Mouse (Mus musculus) limb, embryonic 12.5 days (tissue): Measurements from ENCODE around the gene Osbpl8. TPM values are rescaled to one million over a fixed set of nuclear protein-coding genes. Genes with fewer than 3 reads are reported as not detected.
"Not testable (repeated sequence)": the region's sequence is repeated elsewhere in the genome, so short reads cannot be mapped to it uniquely, and the experiment has no call there.

ENCODE experiments used
- ATAC-seq: fragments of 200-750 bp; cut with Nextera tagmentation; 2 replicates; pipeline ENCODE4 v1.8.0; 2017; ENCODE audit warnings: low read depth, moderate TSS enrichment; ENCODE audit not compliant: insufficient number of reproducible peaks, insufficient read depth, low FRiP score, low TSS enrichment
- H3K27ac ChIP-seq: fragments of 300-500 bp; sonication (generic); 2 replicates; pipeline ENCODE4 v1.5.1; 2016; ENCODE audit warnings: mild to moderate bottlenecking, moderate library complexity
- H3K27me3 ChIP-seq: fragments of 300-500 bp; sonication (generic); 2 replicates; pipeline ENCODE4 v1.6.1; 2016; ENCODE audit warnings: mild to moderate bottlenecking, moderate library complexity
- H3K36me3 ChIP-seq: fragments of 300-500 bp; sonication (generic); 2 replicates; pipeline ENCODE4 v1.6.1; 2016; ENCODE audit warnings: mild to moderate bottlenecking, moderate library complexity
- H3K4me1 ChIP-seq: fragments of 300-500 bp; sonication (generic); replicated peaks from 2 replicates; pipeline ENCODE4 v1.6.1; 2016
- H3K4me2 ChIP-seq: fragments of 300-500 bp; sonication (generic); 2 replicates; pipeline ENCODE4 v1.6.1; 2016; ENCODE audit warnings: mild to moderate bottlenecking, moderate library complexity
- H3K4me3 ChIP-seq: fragments of 300-500 bp; sonication (generic); replicated peaks from 2 replicates; pipeline ENCODE4 v1.5.1; 2016; ENCODE audit warnings: mild to moderate bottlenecking
- H3K9ac ChIP-seq: fragments of 300-500 bp; sonication (generic); replicated peaks from 2 replicates; pipeline ENCODE4 v1.6.1; 2016; ENCODE audit warnings: mild to moderate bottlenecking, moderate library complexity
- H3K9me3 ChIP-seq: fragments of 300-500 bp; sonication (generic); 2 replicates; pipeline ENCODE4 v1.6.1; 2016; ENCODE audit warnings: mild to moderate bottlenecking, moderate library complexity
- WGBS: fragments of 180-500 bp; shearing (Covaris S2); methylation state at CpG from one replicate; pipeline ENCODE4 v1.1.7; 2016; 5-methylcytosine and 5-hydroxymethylcytosine counted together
- polyA plus RNA-seq: library from polyadenylated mRNA; unstranded; fragments of >200 nt; fragmentation: Nextera tagmentation; extraction: Ambion mirVana; gene quantifications from 2 replicates; pipeline ENCODE4 v1.2.1, GENCODE M21; 2016

The Osbpl8 gene
- polyA plus RNA-seq, 1 experiment from 2014 or later = 14.2 TPM

GRCm38 (mm10) chr10:111189022-111189555 lies 24.5 kb downstream of the Osbpl8 start:
- no peak overlapping the region for H3K9ac ChIP-seq
- 76% methylated on average over 4 of the region's 4 CpGs for WGBS
- no peak overlapping the region for H3K4me3 ChIP-seq
- H3K36me3 ChIP-seq = no peaks in the 10 kb centered on the region
- no peak for ATAC-seq
- no peaks in the 10 kb centered on the region for H3K27me3 ChIP-seq
- H3K4me1 ChIP-seq = peaks cover 22% of the 10 kb centered on the region
- no peaks in the 10 kb centered on the region for H3K9me3 ChIP-seq
- no peak overlapping the region for H3K4me2 ChIP-seq
- H3K27ac ChIP-seq = no peak overlapping the region

GRCm38 (mm10) chr10:111190110-111190795 lies 25.7 kb downstream of the Osbpl8 start:
- H3K4me2 ChIP-seq = no peak overlapping the region
- 79% methylated on average over 6 of the region's 6 CpGs for WGBS
- H3K4me3 ChIP-seq = no peak overlapping the region
- H3K36me3 ChIP-seq = no peaks in the 10 kb centered on the region
- no peaks in the 10 kb centered on the region for H3K9me3 ChIP-seq
- H3K9ac ChIP-seq = no peak overlapping the region
- H3K27ac ChIP-seq = no peak overlapping the region
- no peaks in the 10 kb centered on the region for H3K27me3 ChIP-seq
- ATAC-seq = no peak
- peaks cover 16% of the 10 kb centered on the region for H3K4me1 ChIP-seq

GRCm38 (mm10) chr10:111193536-111193935 lies 29.0 kb downstream of the Osbpl8 start:
- H3K4me1 ChIP-seq = no peaks in the 10 kb centered on the region
- no peak overlapping the region for H3K4me3 ChIP-seq
- H3K4me2 ChIP-seq = no peak overlapping the region
- 77% methylated on average over 4 of the region's 4 CpGs for WGBS
- ATAC-seq = no peak
- no peak overlapping the region for H3K9ac ChIP-seq
- H3K36me3 ChIP-seq = no peaks in the 10 kb centered on the region
- no peaks in the 10 kb centered on the region for H3K27me3 ChIP-seq
- no peak overlapping the region for H3K27ac ChIP-seq
- H3K9me3 ChIP-seq = no peaks in the 10 kb centered on the region

- no peak overlapping the region for H3K4me2 ChIP-seq
- no peaks in the 10 kb centered on the region for H3K9me3 ChIP-seq
- H3K27me3 ChIP-seq = no peaks in the 10 kb centered on the region
- H3K9ac ChIP-seq = no peak overlapping the region
- no peaks in the 10 kb centered on the region for H3K4me1 ChIP-seq
- no peak overlapping the region for H3K4me3 ChIP-seq
- no peaks in the 10 kb centered on the region for H3K36me3 ChIP-seq
- 84% methylated on average over 2 of the region's 2 CpGs for WGBS
- H3K27ac ChIP-seq = no peak overlapping the region
- ATAC-seq = no peak
Measured at GRCm38 (mm10) chr10:111196191-111196590, 31.6 kb downstream of the Osbpl8 start.

GRCm38 (mm10) chr10:111198705-111199104 lies 34.2 kb downstream of the Osbpl8 start:
- H3K9me3 ChIP-seq, H3K27me3 ChIP-seq, H3K27ac ChIP-seq, H3K4me3 ChIP-seq, H3K4me2 ChIP-seq, ATAC-seq, H3K36me3 ChIP-seq, H3K4me1 ChIP-seq, H3K9ac ChIP-seq: not testable (repeated sequence)
- 73% methylated on average over 5 of the region's 5 CpGs for WGBS

- Histone ChIP-seq H3K4me2 (no peak overlapping the region), H3K36me3 (no peaks in the 10 kb centered on the region), H3K9ac (no peak overlapping the region), H3K27ac (no peak overlapping the region), H3K4me3 (no peak overlapping the region), H3K9me3 (no peaks in the 10 kb centered on the region), H3K27me3 (no peaks in the 10 kb centered on the region), H3K4me1 (no peaks in the 10 kb centered on the region)
- 79% methylated on average over 7 of the region's 7 CpGs for WGBS
- no peak for ATAC-seq
Measured at GRCm38 (mm10) chr10:111201120-111201519, 36.6 kb downstream of the Osbpl8 start.

GRCm38 (mm10) chr10:111201666-111202065 lies 37.1 kb downstream of the Osbpl8 start:
- ATAC-seq = no peak
- H3K4me3 ChIP-seq = no peak overlapping the region
- 55% methylated on average over 4 of the region's 4 CpGs for WGBS
- no peaks in the 10 kb centered on the region for H3K4me1 ChIP-seq
- H3K4me2 ChIP-seq = no peak overlapping the region
- no peaks in the 10 kb centered on the region for H3K27me3 ChIP-seq
- no peak overlapping the region for H3K9ac ChIP-seq
- H3K36me3 ChIP-seq = no peaks in the 10 kb centered on the region
- no peaks in the 10 kb centered on the region for H3K9me3 ChIP-seq
- H3K27ac ChIP-seq = no peak overlapping the region

GRCm38 (mm10) chr10:111204089-111204488 lies 39.5 kb downstream of the Osbpl8 start:
- Histone ChIP-seq H3K27ac (no peak overlapping the region), H3K36me3 (no peaks in the 10 kb centered on the region), H3K9me3 (no peaks in the 10 kb centered on the region), H3K4me1 (no peaks in the 10 kb centered on the region), H3K27me3 (no peaks in the 10 kb centered on the region), H3K9ac (no peak overlapping the region), H3K4me3 (no peak overlapping the region), H3K4me2 (no peak overlapping the region)
- 89% methylated on average over 5 of the region's 5 CpGs for WGBS
- no peak for ATAC-seq

GRCm38 (mm10) chr10:111205421-111205820 lies 40.9 kb downstream of the Osbpl8 start:
- WGBS = 74% methylated on average over 2 of the region's 2 CpGs
- H3K27ac ChIP-seq = no peak overlapping the region

GRCm38 (mm10) chr10:111207386-111207785 lies 42.8 kb downstream of the Osbpl8 start:
- Histone ChIP-seq H3K36me3 (no peaks in the 10 kb centered on the region), H3K9me3 (no peaks in the 10 kb centered on the region), H3K4me2 (no peak overlapping the region), H3K27ac (no peak overlapping the region), H3K4me1 (no peaks in the 10 kb centered on the region), H3K9ac (no peak overlapping the region), H3K27me3 (no peaks in the 10 kb centered on the region), H3K4me3 (no peak overlapping the region)
- 81% methylated on average over 9 of the region's 9 CpGs for WGBS
- no peak for ATAC-seq

More at GRCm38 (mm10) chr10:111205421-111205820, 40.9 kb downstream of the Osbpl8 start:
- H3K4me2 ChIP-seq = no peak overlapping the region
- H3K4me3 ChIP-seq = no peak overlapping the region
- H3K4me1 ChIP-seq = no peaks in the 10 kb centered on the region
- no peaks in the 10 kb centered on the region for H3K27me3 ChIP-seq
- H3K9me3 ChIP-seq = no peaks in the 10 kb centered on the region
- H3K9ac ChIP-seq = no peak overlapping the region
- ATAC-seq = no peak
- no peaks in the 10 kb centered on the region for H3K36me3 ChIP-seq

- H3K4me2 ChIP-seq = no peak overlapping the region
- H3K4me1 ChIP-seq = no peaks in the 10 kb centered on the region
- H3K27ac ChIP-seq = no peak overlapping the region
- H3K9me3 ChIP-seq = no peaks in the 10 kb centered on the region
- H3K9ac ChIP-seq = no peak overlapping the region
- H3K36me3 ChIP-seq = no peaks in the 10 kb centered on the region
- WGBS = 90% methylated on average over 3 of the region's 3 CpGs
- H3K27me3 ChIP-seq = no peaks in the 10 kb centered on the region
- H3K4me3 ChIP-seq = no peak overlapping the region
- no peak for ATAC-seq
Measured at GRCm38 (mm10) chr10:111214084-111214483, 49.5 kb downstream of the Osbpl8 start.

- Histone ChIP-seq H3K4me1 (no peaks in the 10 kb centered on the region), H3K27me3 (no peaks in the 10 kb centered on the region), H3K9ac (no peak overlapping the region), H3K9me3 (no peaks in the 10 kb centered on the region), H3K4me2 (no peak overlapping the region), H3K27ac (no peak overlapping the region), H3K36me3 (no peaks in the 10 kb centered on the region), H3K4me3 (no peak overlapping the region)
- 75% methylated on average over 2 of the region's 2 CpGs for WGBS
- ATAC-seq = no peak
Measured at GRCm38 (mm10) chr10:111214696-111215095, 50.1 kb downstream of the Osbpl8 start.
